ENCODE assay signal across 13 mouse cellular contexts in the genomic region with DNA sequence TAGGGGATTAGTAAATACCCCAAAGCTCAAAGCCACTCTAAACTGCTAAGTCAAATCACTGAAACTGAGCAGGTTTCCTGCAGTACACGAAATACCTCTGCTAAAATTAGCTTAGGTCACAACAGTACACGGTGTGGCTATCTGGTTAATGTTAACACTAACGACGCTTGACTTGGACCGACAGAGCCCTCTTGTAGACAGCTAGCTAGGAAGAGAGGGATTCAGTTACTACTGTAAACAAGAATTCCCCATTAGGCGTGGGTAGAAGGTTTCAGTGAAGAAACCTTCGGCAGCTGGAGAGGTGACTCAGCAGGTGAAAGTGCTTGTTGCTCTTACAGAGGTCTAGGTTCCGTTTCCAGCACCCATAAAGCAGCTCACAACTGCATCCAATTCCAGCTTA. TPM values are rescaled to one million over a fixed set of nuclear protein-coding genes. Genes with fewer than 3 reads are reported as not detected.
A peak's percentile ranks its signal among the peaks of the same experiment; 100 is the strongest.
DNase-seq lines count a peak whose midpoint lies in the region; ATAC-seq and TF ChIP-seq lines count a peak whose summit lies in the region.
"Had no signal": no experiment of that assay in that cellular context is flagged by ENCODE, and none has a peak within 500 bp of the region (broad histone marks: within the 10 kb centered on the region; RNA-seq: fewer than 3 reads in every experiment).

No protein-coding gene starts in this region.

- H3K4me1 ChIP-seq in heart, embryonic 10.5 days: peaks cover 21% of the 10 kb centered on the region
- peaks cover 29% of the 10 kb centered on the region for H3K4me1 ChIP-seq in heart, embryonic 15.5 days (replicated peaks)
- 0 out of 2 replicates have a peak, but pooled peaks cover 2% of the 10 kb centered on the region for H3K4me1 ChIP-seq in kidney, postnatal 0 days (replicated peaks; ENCODE audit: insufficient read depth, low read length)

- H3K27ac ChIP-seq in heart, embryonic 10.5 days: no peak overlapping the region; the same call in 1 of the 2 replicates
- H3K27ac ChIP-seq in heart, embryonic 15.5 days: peak overlapping the region; percentile 74
- H3K27ac ChIP-seq in kidney, postnatal 0 days: peak overlapping the region; percentile 32; the same call in 1 of the 2 replicates
- H3K27ac ChIP-seq: forebrain, embryonic 13.5 days had no signal

- no peak for TF ChIP-seq CTCF in kidney, postnatal 0 days (IDR thresholded peaks at IDR 0.05; ENCODE audit: low read depth)

- no peaks in the 10 kb centered on the region for H3K9me3 ChIP-seq in heart, embryonic 10.5 days
- no peaks in the 10 kb centered on the region for H3K9me3 ChIP-seq in heart, embryonic 15.5 days (replicated peaks)
- no peaks in the 10 kb centered on the region for H3K9me3 ChIP-seq in kidney, postnatal 0 days (replicated peaks; ENCODE audit: low read length)
- H3K9me3 ChIP-seq: forebrain, embryonic 13.5 days; megakaryocyte, embryonic 14.5 days had no signal

- intact Hi-C loops in heart, postnatal 25 days (cut with DNase I): loop anchor here (5.0 to 10.0 kb wide), 2 partner anchors 36 to 163 kb away; partner anchors contain the start of genes 4930455H04Rik and Palmd

- peaks cover 30% of the 10 kb centered on the region for H3K36me3 ChIP-seq in heart, embryonic 10.5 days
- H3K36me3 ChIP-seq in heart, embryonic 15.5 days: peaks cover 28% of the 10 kb centered on the region
- H3K36me3 ChIP-seq in kidney, postnatal 0 days (ENCODE audit: insufficient read depth, low read length): no peaks in the 10 kb centered on the region

- peak; percentile 69 for DNase-seq in heart, embryonic 10.5 days (ENCODE audit: low spot score)
- no peak for DNase-seq in heart, postnatal 25 days (ENCODE audit: low spot score)
- DNase-seq in MN1 (ENCODE audit: low spot score): peak; percentile 26
- peak; percentile 59 for DNase-seq in kidney, postnatal 0 days (ENCODE audit: low spot score)
- no peak for DNase-seq in spleen, postnatal 36 days (ENCODE audit: low spot score in 2 of 2)
- DNase-seq in testis, postnatal 10 days (ENCODE audit: low spot score): no peak
- DNase-seq: cerebellum, adult 8-10 months; right cerebral cortex, postnatal 14 days; thymus, postnatal 14 days had no signal

- peak; percentile 61; the same call in 1 of the 2 replicates for ATAC-seq in heart, embryonic 15.5 days (replicated peaks; ENCODE audit: insufficient number of reproducible peaks, insufficient read depth, low FRiP score, low read depth)
- 0 out of 2 replicates have a peak, but pooled peaks have one; percentile 66 for ATAC-seq in kidney, postnatal 0 days (replicated peaks; ENCODE audit: low FRiP score, low read depth)
- no peak for ATAC-seq in monocyte, adult 5-6 weeks (replicated peaks; ENCODE audit: insufficient number of reproducible peaks, low FRiP score, low TSS enrichment, poor library complexity, severe bottlenecking)
- ATAC-seq: forebrain, embryonic 13.5 days had no signal

- H3K4me2 ChIP-seq in heart, embryonic 15.5 days: peak overlapping the region; percentile 55
- no peak overlapping the region for H3K4me2 ChIP-seq in kidney, postnatal 0 days (ENCODE audit: low read length)
- H3K4me2 ChIP-seq: forebrain, embryonic 13.5 days had no signal

- 22% methylated on average over 8 of the region's 8 CpGs for WGBS in heart, embryonic 10.5 days
- WGBS in heart, embryonic 15.5 days: 23% methylated on average over 8 of the region's 8 CpGs
- 26% methylated on average over 8 of the region's 8 CpGs for WGBS in kidney, postnatal 0 days

- no peaks in the 10 kb centered on the region for H3K27me3 ChIP-seq in heart, embryonic 10.5 days (ENCODE audit: insufficient read depth, poor library complexity, severe bottlenecking)
- H3K27me3 ChIP-seq in heart, embryonic 15.5 days: no peaks in the 10 kb centered on the region
- no peaks in the 10 kb centered on the region for H3K27me3 ChIP-seq in kidney, postnatal 0 days (ENCODE audit: insufficient read depth, low read length)
- H3K27me3 ChIP-seq: forebrain, embryonic 13.5 days; megakaryocyte, embryonic 14.5 days had no signal

- peak overlapping the region; percentile 3; the same call in 1 of the 2 replicates for H3K9ac ChIP-seq in heart, embryonic 15.5 days
- H3K9ac ChIP-seq in kidney, postnatal 0 days (ENCODE audit: low read depth, low read length): no peak overlapping the region
- H3K9ac ChIP-seq: forebrain, embryonic 13.5 days had no signal

- peak overlapping the region; percentile 36; the same call in 1 of the 2 replicates for H3K4me3 ChIP-seq in heart, embryonic 10.5 days
- peak overlapping the region; percentile 31 for H3K4me3 ChIP-seq in heart, embryonic 15.5 days
- no peak overlapping the region for H3K4me3 ChIP-seq in kidney, postnatal 0 days (replicated peaks; ENCODE audit: low read depth, low read length)
- H3K4me3 ChIP-seq: forebrain, embryonic 13.5 days; megakaryocyte, embryonic 14.5 days had no signal

RNA-seq across cellular contexts. Expression of gene Agl, which starts 6.2 kb away (rescaled TPM):
- polyA plus RNA-seq in heart, embryonic 10.5 days (2016; fragmentation: Nextera tagmentation; extraction: Ambion mirVana): 30.7 and 47.2 TPM in 2 replicates
- total RNA-seq in heart, postnatal 25 days (2021): 100 to 1,000 TPM; 199 to 210 TPM
- polyA plus RNA-seq in heart, embryonic 15.5 days (2015; fragmentation: Nextera tagmentation; extraction: Ambion mirVana): 120 and 150 TPM in 2 replicates
- 12.8 and 12.9 TPM in 2 replicates for polyA plus RNA-seq in kidney, postnatal 0 days (2015; fragmentation: Nextera tagmentation; extraction: Ambion mirVana)
- 8.1 to 17.3 TPM (median 14.7 TPM) in 3 replicates for total RNA-seq in monocyte, adult 5-6 weeks (2017)

RNA-seq across cellular contexts. Expression of gene Frrs1, which starts 57.5 kb away (rescaled TPM):
- polyA plus RNA-seq in heart, embryonic 10.5 days (2016; fragmentation: Nextera tagmentation; extraction: Ambion mirVana): 24.8 and 32.7 TPM in 2 replicates
- total RNA-seq in heart, postnatal 25 days (2021): 1 to 10 TPM; 3.1 to 4.8 TPM
- 14.8 and 18.6 TPM in 2 replicates for polyA plus RNA-seq in heart, embryonic 15.5 days (2015; fragmentation: Nextera tagmentation; extraction: Ambion mirVana)
- 21.6 and 21.7 TPM in 2 replicates for polyA plus RNA-seq in kidney, postnatal 0 days (2015; fragmentation: Nextera tagmentation; extraction: Ambion mirVana)
- 8.2 to 19.8 TPM (median 11.8 TPM) in 3 replicates for total RNA-seq in monocyte, adult 5-6 weeks (2017)

Comparison
In these comparisons a context has a peak if more than half of its experiments do, and no peak if none do; other contexts are left out.
1. DNase-seq: peak in heart, embryonic 10.5 days (single experiment), MN1 (single experiment) and kidney, postnatal 0 days (single experiment); none in heart, postnatal 25 days (single experiment), spleen, postnatal 36 days (0 of 2) and testis, postnatal 10 days (single experiment).